Mouse (Mus musculus): ENCODE measurements around the gene Phykpl. TPM values are rescaled to one million over a fixed set of nuclear protein-coding genes. Genes with fewer than 3 reads are reported as not detected.

Phykpl gene
- total and polyA plus RNA-seq, 2 experiments from 2014 or later = 13.9 to 35.2 TPM

- WGBS = 85% methylated on average over 3 of the region's 3 CpGs
Measured at GRCm38 (mm10) chr11:51633721-51634120, 49.2 kb downstream of the Phykpl start.

GRCm38 (mm10) chr11:51635127-51635524 lies 50.6 kb downstream of the Phykpl start:
- peak overlapping the region; percentile 65 for H3K4me2 ChIP-seq (ENCODE audit: low read depth, low read length)
- H3K27me3 ChIP-seq (ENCODE audit: control insufficient read depth, insufficient read depth, low read length) = no peaks in the 10 kb centered on the region
- WGBS = 6% methylated on average over 6 of the region's 6 CpGs
- peaks cover 25% of the 10 kb centered on the region for H3K4me1 ChIP-seq (ENCODE audit: control insufficient read depth, insufficient read depth)
- DNase-seq (ENCODE audit: low spot score) (no peak), ATAC-seq (ENCODE audit: insufficient read depth, low read depth) (no peak)
- H3K27ac ChIP-seq (ENCODE audit: low read depth) = peak overlapping the region; percentile 81
- H3K9ac ChIP-seq (replicated peaks; ENCODE audit: low read depth, low read length) = peak overlapping the region; percentile 62
- peak overlapping the region; percentile 67 for H3K4me3 ChIP-seq (ENCODE audit: low read depth, low read length)
- no peaks in the 10 kb centered on the region for H3K36me3 ChIP-seq (replicated peaks; ENCODE audit: control insufficient read depth, insufficient read depth, low read length)
- H3K9me3 ChIP-seq (replicated peaks; ENCODE audit: control insufficient read depth, low read length) = no peaks in the 10 kb centered on the region
- TF ChIP-seq EP300 (IDR thresholded peaks at IDR 0.05; ENCODE audit: low read depth) = no peak
- TF ChIP-seq CTCF (IDR thresholded peaks at IDR 0.05; ENCODE audit: low read depth) = no peak

More at GRCm38 (mm10) chr11:51633721-51634120, 49.2 kb downstream of the Phykpl start:
- Histone ChIP-seq H3K4me3 (ENCODE audit: low read depth, low read length) (no peak overlapping the region), H3K27ac (ENCODE audit: low read depth) (no peak overlapping the region), H3K9me3 (replicated peaks; ENCODE audit: control insufficient read depth, low read length) (no peaks in the 10 kb centered on the region), H3K9ac (replicated peaks; ENCODE audit: low read depth, low read length) (no peak overlapping the region), H3K27me3 (ENCODE audit: control insufficient read depth, insufficient read depth, low read length) (no peaks in the 10 kb centered on the region), H3K36me3 (replicated peaks; ENCODE audit: control insufficient read depth, insufficient read depth, low read length) (peaks cover 9% of the 10 kb centered on the region), H3K4me2 (ENCODE audit: low read depth, low read length) (no peak overlapping the region), H3K4me1 (ENCODE audit: control insufficient read depth, insufficient read depth) (peaks cover 25% of the 10 kb centered on the region)
- DNase-seq (ENCODE audit: low spot score) (no peak), ATAC-seq (ENCODE audit: insufficient read depth, low read depth) (no peak)
- TF ChIP-seq CTCF (IDR thresholded peaks at IDR 0.05; ENCODE audit: low read depth) = no peak
- TF ChIP-seq EP300 (IDR thresholded peaks at IDR 0.05; ENCODE audit: low read depth) = no peak

- peaks cover 25% of the 10 kb centered on the region for H3K4me1 ChIP-seq (ENCODE audit: control insufficient read depth, insufficient read depth)
- H3K4me3 ChIP-seq (ENCODE audit: low read depth, low read length) = peak within 1 kb of the TSS; percentile 67
- peak within 1 kb of the TSS; percentile 62 for H3K9ac ChIP-seq (replicated peaks; ENCODE audit: low read depth, low read length)
- peak within 1 kb of the TSS; percentile 81 for H3K27ac ChIP-seq (ENCODE audit: low read depth)
- 0 out of 2 replicates have a peak, but pooled peaks have one; percentile 2 for TF ChIP-seq CTCF (IDR thresholded peaks at IDR 0.05; ENCODE audit: low read depth)
- TF ChIP-seq EP300 (IDR thresholded peaks at IDR 0.05; ENCODE audit: low read depth) = peak; percentile 50; the same call in 1 of the 2 replicates
- H3K9me3 ChIP-seq (replicated peaks; ENCODE audit: control insufficient read depth, low read length) = no peaks in the 10 kb centered on the region
- H3K27me3 ChIP-seq (ENCODE audit: control insufficient read depth, insufficient read depth, low read length) = no peaks in the 10 kb centered on the region
- peak; percentile 87 for ATAC-seq (ENCODE audit: insufficient read depth, low read depth)
- no peaks in the 10 kb centered on the region for H3K36me3 ChIP-seq (replicated peaks; ENCODE audit: control insufficient read depth, insufficient read depth, low read length)
- WGBS = under 1% methylated on average over 60 of the region's 61 CpGs
- peak; percentile 87 for DNase-seq (ENCODE audit: low spot score)
- H3K4me2 ChIP-seq (ENCODE audit: low read depth, low read length) = peak within 1 kb of the TSS; percentile 65
Measured at GRCm38 (mm10) chr11:51635525-51636322, 51.2 kb downstream of the Phykpl start, which contains the start of gene Rmnd5b. Rmnd5b (minus strand) TSS chr11:51635896.

- H3K27me3 ChIP-seq (ENCODE audit: control insufficient read depth, insufficient read depth, low read length) = no peaks in the 10 kb centered on the region
- peak overlapping the region; percentile 62 for H3K9ac ChIP-seq (replicated peaks; ENCODE audit: low read depth, low read length)
- TF ChIP-seq EP300 (IDR thresholded peaks at IDR 0.05; ENCODE audit: low read depth) (no peak), CTCF (IDR thresholded peaks at IDR 0.05; ENCODE audit: low read depth) (peak; percentile 43)
- no peaks in the 10 kb centered on the region for H3K36me3 ChIP-seq (replicated peaks; ENCODE audit: control insufficient read depth, insufficient read depth, low read length)
- H3K27ac ChIP-seq (ENCODE audit: low read depth) = peak overlapping the region; percentile 81
- DNase-seq (ENCODE audit: low spot score) = peak; percentile 69
- H3K4me2 ChIP-seq (ENCODE audit: low read depth, low read length) = peak overlapping the region; percentile 65
- peak overlapping the region; percentile 67 for H3K4me3 ChIP-seq (ENCODE audit: low read depth, low read length)
- ATAC-seq (ENCODE audit: insufficient read depth, low read depth) = peak; percentile 63
- peaks cover 25% of the 10 kb centered on the region for H3K4me1 ChIP-seq (ENCODE audit: control insufficient read depth, insufficient read depth)
- 4% methylated on average over 6 of the region's 6 CpGs for WGBS
- no peaks in the 10 kb centered on the region for H3K9me3 ChIP-seq (replicated peaks; ENCODE audit: control insufficient read depth, low read length)
Measured at GRCm38 (mm10) chr11:51636323-51636684, 51.7 kb downstream of the Phykpl start.

- Histone ChIP-seq H3K9ac (replicated peaks; ENCODE audit: low read depth, low read length) (no peak overlapping the region), H3K36me3 (replicated peaks; ENCODE audit: control insufficient read depth, insufficient read depth, low read length) (no peaks in the 10 kb centered on the region), H3K27me3 (ENCODE audit: control insufficient read depth, insufficient read depth, low read length) (no peaks in the 10 kb centered on the region), H3K27ac (ENCODE audit: low read depth) (peak overlapping the region; percentile 77), H3K4me2 (ENCODE audit: low read depth, low read length) (peak overlapping the region; percentile 48), H3K4me1 (ENCODE audit: control insufficient read depth, insufficient read depth) (peaks cover 18% of the 10 kb centered on the region), H3K4me3 (ENCODE audit: low read depth, low read length) (no peak overlapping the region; the same call in 1 of the 2 replicates), H3K9me3 (replicated peaks; ENCODE audit: control insufficient read depth, low read length) (no peaks in the 10 kb centered on the region)
- TF ChIP-seq EP300 (IDR thresholded peaks at IDR 0.05; ENCODE audit: low read depth) = no peak
- no peak for TF ChIP-seq CTCF (IDR thresholded peaks at IDR 0.05; ENCODE audit: low read depth)
- ATAC-seq (ENCODE audit: insufficient read depth, low read depth) = no peak
- DNase-seq (ENCODE audit: low spot score) = no peak
- 6% methylated on average over 17 of the region's 17 CpGs for WGBS
Measured at GRCm38 (mm10) chr11:51637971-51638414, 53.4 kb downstream of the Phykpl start.

Data from heart, postnatal 0 days (tissue).